Mouse (Mus musculus) kidney, postnatal 0 days (tissue): ENCODE results near the gene Tm4sf5. TPM values are rescaled to one million over a fixed set of nuclear protein-coding genes. Genes with fewer than 3 reads are reported as not detected.
A peak's percentile ranks its signal among the peaks of the same experiment; 100 is the strongest.

Source experiments
- ATAC-seq: fragments of 200-750 bp; cut with Nextera tagmentation; replicated peaks from 2 replicates; pipeline ENCODE4 v1.8.0; 2017; ENCODE audit warnings: low read depth, moderate number of reproducible peaks, moderate TSS enrichment, moderate library complexity; ENCODE audit not compliant: low FRiP score
- DNase-seq: peaks from one replicate; pipeline ENCODE4 v3.0.0-alpha.2; 2016; ENCODE audit warnings: low spot score
- H3K27ac ChIP-seq: fragments of 300-500 bp; sonication (generic); 2 replicates; pipeline ENCODE4 v1.5.1; 2014; ENCODE audit warnings: mild to moderate bottlenecking
- H3K27me3 ChIP-seq: fragments of 300-500 bp; sonication (generic); 2 replicates; pipeline ENCODE4 v1.6.1; 2014; ENCODE audit warnings: low read length, mixed read lengths; ENCODE audit not compliant: insufficient read depth
- H3K36me3 ChIP-seq: fragments of 300-500 bp; sonication (generic); 2 replicates; pipeline ENCODE4 v1.6.1; 2014; ENCODE audit warnings: low read length, mixed read lengths; ENCODE audit not compliant: insufficient read depth
- H3K4me1 ChIP-seq: fragments of 300-500 bp; sonication (generic); replicated peaks from 2 replicates; pipeline ENCODE4 v1.6.1; 2014; ENCODE audit warnings: antibody characterized with exemption, low read length, mixed read lengths; ENCODE audit not compliant: insufficient read depth
- H3K4me2 ChIP-seq: fragments of 300-500 bp; sonication (generic); 2 replicates; pipeline ENCODE4 v1.6.1; 2014; ENCODE audit warnings: mild to moderate bottlenecking, low read length, moderate library complexity, mixed read lengths
- H3K4me3 ChIP-seq: fragments of 300-500 bp; sonication (generic); replicated peaks from 2 replicates; pipeline ENCODE4 v1.5.1; 2014; ENCODE audit warnings: low read depth, low read length
- H3K9ac ChIP-seq: fragments of 300-500 bp; sonication (generic); 2 replicates; pipeline ENCODE4 v1.6.1; 2014; ENCODE audit warnings: low read depth, low read length
- H3K9me3 ChIP-seq: fragments of 300-500 bp; sonication (generic); replicated peaks from 2 replicates; pipeline ENCODE4 v1.6.1; 2016; ENCODE audit warnings: low read length, inconsistent platforms, mixed read lengths
- CTCF ChIP-seq: IDR thresholded peaks from 2 replicates; pipeline ENCODE4 v1.5.1; 2016; ENCODE audit warnings: antibody characterized with exemption, low read depth, mild to moderate bottlenecking, moderate library complexity
- WGBS: fragments of 180-500 bp; shearing (Covaris S2); extraction: QIAGEN DNeasy Blood & Tissue Kit; methylation state at CpG from one replicate; pipeline ENCODE4 v1.1.7; 2014; 5-methylcytosine and 5-hydroxymethylcytosine counted together
- polyA plus RNA-seq: library from polyadenylated mRNA; unstranded; fragments of >200 nt; fragmentation: Nextera tagmentation; extraction: Ambion mirVana; gene quantifications from 2 replicates; pipeline ENCODE4 v1.2.1, GENCODE M21; 2015

Tm4sf5 gene
- 0.84 and 1.5 TPM in 2 replicates for polyA plus RNA-seq

- Histone ChIP-seq H3K27me3 (no peaks in the 10 kb centered on the region), H3K4me1 (no peaks in the 10 kb centered on the region), H3K27ac (no peak within 1 kb of the TSS), H3K9me3 (no peaks in the 10 kb centered on the region), H3K4me2 (no peak within 1 kb of the TSS), H3K9ac (no peak within 1 kb of the TSS), H3K36me3 (no peaks in the 10 kb centered on the region), H3K4me3 (no peak within 1 kb of the TSS)
- DNase-seq = no peak
- no peak for ATAC-seq
- no peak for TF ChIP-seq CTCF
- WGBS = 61% methylated on average over 9 of the region's 9 CpGs
Measured at GRCm38 (mm10) chr11:70504970-70505369, at the start of gene Tm4sf5. Gene Tm4sf5, plus strand, starts transcription at chr11:70505244.

GRCm38 (mm10) chr11:70458688-70459600 lies 46.1 kb upstream of the Tm4sf5 start, which contains the start of gene Zmynd15:
Gene Zmynd15, plus strand, starts transcription at chr11:70459433.
- H3K9ac ChIP-seq = peak within 1 kb of the TSS; percentile 61
- WGBS = 16% methylated on average over 32 of the region's 32 CpGs
- H3K4me2 ChIP-seq = peak within 1 kb of the TSS; percentile 82
- DNase-seq (peak; percentile 45), ATAC-seq (no peak)
- H3K4me3 ChIP-seq = peak within 1 kb of the TSS; percentile 54
- H3K27ac ChIP-seq = no peak within 1 kb of the TSS
- no peak for TF ChIP-seq CTCF
- 0 out of 2 replicates have a peak, but pooled peaks cover 5% of the 10 kb centered on the region for H3K4me1 ChIP-seq
- H3K36me3 ChIP-seq = 0 out of 2 replicates have a peak, but pooled peaks cover 6% of the 10 kb centered on the region
- no peaks in the 10 kb centered on the region; the same call in 1 of the 2 replicates for H3K27me3 ChIP-seq
- H3K9me3 ChIP-seq = no peaks in the 10 kb centered on the region

DNA sequence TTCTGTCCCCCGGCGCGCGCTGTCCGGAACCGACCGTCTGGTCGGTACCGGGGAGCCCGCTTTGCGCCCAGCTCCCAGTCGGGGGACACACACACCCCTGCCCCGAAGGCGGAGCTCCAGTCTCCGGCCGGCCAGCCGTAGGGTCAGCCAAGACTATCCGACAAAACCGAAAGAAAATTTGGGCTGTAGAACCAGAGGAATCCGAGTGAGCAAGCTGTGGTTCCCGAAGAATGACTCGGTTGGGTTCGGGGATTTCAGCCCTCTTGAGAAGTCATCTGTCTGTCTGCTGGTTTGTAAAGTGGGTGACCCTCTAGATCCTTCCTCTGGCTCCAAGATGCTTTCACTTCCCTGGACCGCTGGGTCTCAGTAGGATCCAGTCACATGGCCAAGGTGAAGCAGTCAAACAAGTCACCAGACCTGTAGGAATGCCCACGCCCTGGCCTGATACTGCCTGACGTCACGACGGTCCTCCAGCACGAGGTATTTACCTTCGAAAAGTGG lies 45.4 kb upstream of the Tm4sf5 start, which contains the start of gene Cxcl16:
Cxcl16 (minus strand) TSS at position 384 of the 501 bp plus-strand sequence.
- DNase-seq (peak; percentile 38), ATAC-seq (peak; percentile 58)
- Histone ChIP-seq H3K4me1 (0 out of 2 replicates have a peak, but pooled peaks cover 5% of the 10 kb centered on the region), H3K4me2 (peak within 1 kb of the TSS; percentile 82), H3K27ac (no peak within 1 kb of the TSS), H3K4me3 (peak within 1 kb of the TSS; percentile 54), H3K9ac (peak within 1 kb of the TSS; percentile 61), H3K36me3 (0 out of 2 replicates have a peak, but pooled peaks cover 6% of the 10 kb centered on the region), H3K27me3 (no peaks in the 10 kb centered on the region; the same call in 1 of the 2 replicates), H3K9me3 (no peaks in the 10 kb centered on the region)
- TF ChIP-seq CTCF = no peak
- WGBS = 4% methylated on average over 30 of the region's 30 CpGs

- no peak overlapping the region for H3K4me3 ChIP-seq
- H3K27me3 ChIP-seq = no peaks in the 10 kb centered on the region; the same call in 1 of the 2 replicates
- 70% methylated on average over 5 of the region's 5 CpGs for WGBS
Measured at GRCm38 (mm10) chr11:70463970-70464369, 41.1 kb upstream of the Tm4sf5 start.

GRCm38 (mm10) chr11:70465211-70465610 lies 39.8 kb upstream of the Tm4sf5 start:
- Histone ChIP-seq H3K9me3 (no peaks in the 10 kb centered on the region), H3K27me3 (no peaks in the 10 kb centered on the region; the same call in 1 of the 2 replicates), H3K9ac (no peak overlapping the region), H3K4me3 (peak overlapping the region; percentile 17; the same call in 1 of the 2 replicates), H3K4me1 (peaks cover 8% of the 10 kb centered on the region; the same call in 1 of the 2 replicates), H3K36me3 (no peaks in the 10 kb centered on the region), H3K27ac (no peak overlapping the region), H3K4me2 (peak overlapping the region; percentile 55)
- WGBS = 38% methylated on average over 16 of the region's 16 CpGs
- ATAC-seq = no peak
- no peak for DNase-seq
- TF ChIP-seq CTCF = no peak

More at GRCm38 (mm10) chr11:70463970-70464369, 41.1 kb upstream of the Tm4sf5 start:
- H3K36me3 ChIP-seq = no peaks in the 10 kb centered on the region
- no peak overlapping the region for H3K4me2 ChIP-seq
- no peak for DNase-seq
- no peak for TF ChIP-seq CTCF
- H3K4me1 ChIP-seq = peaks cover 9% of the 10 kb centered on the region; the same call in 1 of the 2 replicates
- H3K9ac ChIP-seq = no peak overlapping the region
- no peak overlapping the region for H3K27ac ChIP-seq
- no peaks in the 10 kb centered on the region for H3K9me3 ChIP-seq
- ATAC-seq = no peak

DNA sequence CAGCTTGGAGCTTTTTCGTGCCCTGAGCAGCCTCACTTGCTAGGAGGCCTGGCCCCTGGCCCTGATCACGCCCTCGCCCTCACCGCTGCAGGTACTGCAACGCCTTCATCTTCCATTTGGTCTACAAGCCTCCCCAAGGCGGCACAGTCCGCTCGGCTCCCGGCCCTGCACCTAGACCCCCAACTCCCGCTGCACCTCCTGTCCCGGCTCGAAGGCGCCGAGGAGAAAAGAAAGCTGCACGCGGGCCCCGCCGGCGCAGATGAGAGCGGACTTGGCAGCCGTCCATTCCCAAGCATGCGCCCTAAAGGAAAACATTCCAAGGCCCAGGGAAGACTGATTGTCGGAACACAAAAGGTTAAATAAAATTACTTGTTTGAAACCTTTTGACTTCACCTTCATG lies 39.2 kb upstream of the Tm4sf5 start:
- Histone ChIP-seq H3K9me3 (no peaks in the 10 kb centered on the region), H3K36me3 (no peaks in the 10 kb centered on the region), H3K4me2 (peak overlapping the region; percentile 55), H3K4me3 (peak overlapping the region; percentile 17; the same call in 1 of the 2 replicates), H3K27ac (no peak overlapping the region), H3K27me3 (no peaks in the 10 kb centered on the region; the same call in 1 of the 2 replicates), H3K9ac (peak overlapping the region; percentile 35; the same call in 1 of the 2 replicates), H3K4me1 (peaks cover 8% of the 10 kb centered on the region; the same call in 1 of the 2 replicates)
- DNase-seq (peak; percentile 56), ATAC-seq (no peak)
- TF ChIP-seq CTCF = no peak
- 16% methylated on average over 23 of the region's 23 CpGs for WGBS
